Mouse (Mus musculus): Measurements from ENCODE around the gene Gm11111.

GRCm38 (mm10) chr5:98563801-98564200 is 11.3 kb downstream of the Gm11111 start:
- TF ChIP-seq POLR2A (IDR thresholded peaks at IDR 0.05; ENCODE audit: borderline replicate concordance, extremely low read depth, low read depth, low read length) (no peak), CTCF (IDR thresholded peaks at IDR 0.05; ENCODE audit: insufficient read depth, low read length) (no peak)

All from lung, adult 2 months (tissue).